Mouse (Mus musculus) frontal cortex, postnatal 36 days (tissue): ENCODE data around the gene Gm20816.
"Not testable (repeated sequence)": the region's sequence is repeated elsewhere in the genome, so short reads cannot be mapped to it uniquely, and the experiment has no call there.

ENCODE experiments used
- DNase-seq, 2 experiments: peaks; one replicate each; pipeline ENCODE4 v3.0.0; 2022; ENCODE audit warnings: low spot score in 2 of 2

Gm20816 gene

GRCm38 (mm10) chrY:68537655-68538054, at the start of gene Gm20816:
TSS of gene Gm20816 (plus strand) at chrY:68537955.
- DNase-seq, result not testable (repeated sequence)
